Mouse (Mus musculus) stomach, postnatal 0 days (tissue): ENCODE measurements around the gene Sirt2.

Experiments
- CTCF ChIP-seq: IDR thresholded peaks from 2 replicates; pipeline ENCODE4 v1.5.1; 2016; ENCODE audit warnings: antibody characterized with exemption, low read depth, mild to moderate bottlenecking, moderate library complexity
- EP300 ChIP-seq: optimal IDR thresholded peaks from 2 replicates; pipeline ENCODE3; 2016; ENCODE audit warnings: antibody characterized with exemption

DNA sequence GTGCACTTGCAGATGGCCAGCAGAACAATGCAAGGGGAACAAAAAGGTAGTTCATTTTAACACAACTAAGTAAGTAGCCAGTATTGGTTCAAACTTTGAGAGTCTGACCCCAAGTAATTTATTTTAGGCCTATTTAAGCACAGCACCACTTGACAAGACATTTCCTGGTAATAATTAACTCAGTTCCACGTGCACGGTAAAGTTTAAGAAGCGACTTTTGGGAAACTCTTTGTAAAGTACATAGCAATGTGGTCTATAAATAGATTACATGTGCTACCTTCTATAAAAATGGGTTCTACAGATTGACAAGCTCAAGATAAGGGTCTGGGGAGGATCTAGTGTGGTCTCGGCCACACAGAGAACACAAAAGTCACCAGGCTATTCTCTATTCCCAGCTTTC is 37.2 kb downstream of the Sirt2 start:
- TF ChIP-seq CTCF (no peak), EP300 (no peak)
